Mouse (Mus musculus): ENCODE results near the gene Trim25.
A peak's percentile ranks its signal among the peaks of the same experiment; 100 is the strongest.

Trim25 gene

GRCm38 (mm10) chr11:88998974-88999722 is at the start of gene Trim25:
TSS of gene Trim25 (plus strand) at chr11:88999376.
- DNase-seq (ENCODE audit: low read depth): peak; percentile 69

GRCm38 (mm10) chr11:88949802-88950639 is 49.2 kb upstream of the Trim25 start:
- no peak for DNase-seq (ENCODE audit: low read depth)

DNA sequence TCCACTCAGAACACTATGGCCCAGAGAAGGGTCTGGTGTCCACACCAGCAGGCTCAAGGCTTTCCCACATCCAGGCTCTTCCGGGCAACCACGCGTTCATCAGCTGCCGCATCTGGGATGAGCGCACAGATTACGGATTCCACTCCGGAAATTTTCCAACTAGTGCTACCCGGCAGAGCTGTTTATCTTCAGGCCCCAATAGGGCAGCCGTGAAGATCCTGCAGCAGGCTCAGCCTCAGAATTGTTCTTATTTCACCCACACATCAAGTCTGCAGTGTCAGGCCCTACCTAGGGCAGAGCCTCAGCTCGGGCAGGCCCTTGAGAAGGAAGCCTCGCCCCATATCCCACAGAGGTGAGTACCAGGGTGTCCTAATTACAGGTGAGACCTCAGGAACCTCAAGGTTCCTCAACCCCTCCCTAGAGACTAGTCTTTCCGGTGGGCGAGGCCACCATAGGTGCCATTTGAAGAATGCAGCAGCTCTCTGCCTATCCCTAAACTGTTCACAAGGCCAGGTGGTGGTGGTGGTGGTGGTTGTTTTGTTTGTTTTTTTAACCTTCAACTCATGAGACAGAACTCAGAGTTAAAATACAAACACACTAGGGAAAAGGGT is 48.4 kb upstream of the Trim25 start:
- no peak for DNase-seq (ENCODE audit: low read depth)

GRCm38 (mm10) chr11:88951576-88951975 is 47.6 kb upstream of the Trim25 start:
- no peak for DNase-seq (ENCODE audit: low read depth)

GRCm38 (mm10) chr11:88952117-88952516 is 47.1 kb upstream of the Trim25 start:
- no peak for DNase-seq (ENCODE audit: low read depth)

DNA sequence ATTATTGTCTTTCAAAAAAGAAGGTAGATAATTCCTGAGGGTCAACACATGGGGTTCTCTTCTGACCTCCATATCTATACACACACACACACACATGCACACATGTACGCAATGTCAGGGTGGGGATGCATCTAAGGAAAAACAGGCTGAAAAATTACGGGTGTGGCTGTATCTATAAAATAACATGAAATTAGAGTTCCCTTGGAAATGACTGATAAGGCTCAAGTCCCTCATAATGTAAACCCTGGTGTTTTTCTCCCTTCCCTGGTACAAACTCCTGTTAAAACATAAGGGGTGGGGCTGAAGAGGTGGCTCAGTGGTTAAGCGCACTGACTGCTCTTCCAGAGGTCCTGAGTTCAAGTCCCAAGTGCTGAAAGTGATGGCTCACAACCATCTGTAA is 45.6 kb upstream of the Trim25 start:
- no peak for DNase-seq (ENCODE audit: low read depth)

DNA sequence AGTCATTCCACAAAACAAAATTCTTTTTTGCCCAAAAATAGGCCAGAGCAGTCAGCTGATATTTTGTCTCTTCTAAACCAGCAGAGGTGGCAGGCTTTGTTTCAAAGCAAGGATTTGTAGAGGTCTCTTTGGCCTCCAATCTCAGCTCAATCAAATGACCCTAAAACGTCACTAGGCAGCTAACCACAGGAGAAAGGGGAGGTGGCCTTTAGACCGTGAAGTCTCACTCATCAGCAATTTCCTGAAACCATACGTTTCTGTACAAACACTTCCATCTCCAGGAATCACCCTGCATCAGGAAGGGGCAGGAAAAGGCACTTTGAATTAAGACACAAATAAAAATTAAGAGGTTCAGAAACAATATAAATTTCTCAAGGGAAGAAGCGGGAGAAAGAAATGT is 44.4 kb upstream of the Trim25 start:
- DNase-seq (ENCODE audit: low read depth): peak; percentile 61

DNA sequence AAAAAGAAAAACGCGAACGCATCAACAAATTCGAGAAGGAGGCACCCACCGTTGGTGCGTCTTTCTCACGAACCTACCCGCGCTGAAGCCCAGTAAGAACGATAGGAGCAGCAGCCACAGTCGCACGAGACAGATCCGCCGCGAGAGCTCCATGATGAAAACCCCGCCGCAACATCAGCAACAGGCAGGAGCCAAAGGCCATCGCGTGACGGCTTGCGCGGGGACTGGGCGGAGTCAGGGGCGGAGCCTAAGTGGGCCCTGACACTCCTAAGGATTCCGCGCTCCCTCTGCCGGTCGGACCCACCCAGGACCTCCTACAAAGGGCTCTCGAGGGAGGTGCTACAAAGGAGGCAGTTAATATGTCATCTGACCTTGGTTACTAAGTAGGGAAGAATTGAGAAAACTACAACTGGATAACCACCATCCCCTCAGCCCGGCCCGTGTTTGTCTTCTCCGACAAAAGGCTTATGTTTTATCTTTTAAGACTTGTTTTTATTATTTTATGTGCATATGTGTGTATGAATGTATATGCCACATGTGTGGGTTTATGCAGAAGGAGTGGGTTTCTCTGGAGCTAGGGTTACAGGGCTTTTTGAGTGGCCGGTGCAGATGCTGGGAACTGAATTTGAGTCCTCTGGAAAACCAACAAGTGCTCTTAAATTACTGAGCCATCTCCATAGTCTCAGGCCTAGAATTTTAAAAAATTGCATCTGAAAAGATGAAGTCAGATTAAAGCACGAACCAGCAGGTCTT is 43.8 kb upstream of the Trim25 start, which contains the start of gene Scpep1:
TSS of gene Scpep1 (minus strand) at position 249 of the 753 bp plus-strand sequence.
- DNase-seq (ENCODE audit: low read depth): peak; percentile 98

- DNase-seq (ENCODE audit: low read depth): no peak
Measured at GRCm38 (mm10) chr11:88958851-88959250, 40.3 kb upstream of the Trim25 start.

DNA sequence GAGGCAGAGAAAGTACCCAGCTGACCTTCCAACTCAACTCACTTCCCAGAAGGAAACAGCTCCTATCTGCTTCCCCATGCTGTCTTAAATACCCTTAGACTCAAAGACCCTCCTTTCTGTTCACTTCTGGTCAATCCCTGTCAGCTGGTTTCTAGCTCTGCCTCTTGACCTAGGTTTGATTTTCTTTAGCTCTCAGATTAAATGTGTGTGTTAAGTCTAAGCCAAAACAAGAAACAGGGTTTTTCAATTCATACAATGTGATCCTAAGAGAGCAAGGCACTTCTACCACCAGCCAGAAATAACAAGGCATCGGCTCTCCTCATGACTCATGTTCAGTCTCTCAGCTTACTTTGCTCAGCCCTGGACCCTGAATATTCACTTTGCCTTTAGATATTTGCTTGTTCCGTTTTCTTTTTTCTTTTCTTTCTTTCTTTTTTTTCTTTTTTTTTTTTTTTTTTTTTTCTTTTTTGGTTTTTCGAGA is 32.3 kb upstream of the Trim25 start, which contains the start of gene Elobl:
TSS of gene Elobl (minus strand) at position 51 of the 481 bp plus-strand sequence.
- peak; percentile 50 for DNase-seq (ENCODE audit: low read depth)

DNA sequence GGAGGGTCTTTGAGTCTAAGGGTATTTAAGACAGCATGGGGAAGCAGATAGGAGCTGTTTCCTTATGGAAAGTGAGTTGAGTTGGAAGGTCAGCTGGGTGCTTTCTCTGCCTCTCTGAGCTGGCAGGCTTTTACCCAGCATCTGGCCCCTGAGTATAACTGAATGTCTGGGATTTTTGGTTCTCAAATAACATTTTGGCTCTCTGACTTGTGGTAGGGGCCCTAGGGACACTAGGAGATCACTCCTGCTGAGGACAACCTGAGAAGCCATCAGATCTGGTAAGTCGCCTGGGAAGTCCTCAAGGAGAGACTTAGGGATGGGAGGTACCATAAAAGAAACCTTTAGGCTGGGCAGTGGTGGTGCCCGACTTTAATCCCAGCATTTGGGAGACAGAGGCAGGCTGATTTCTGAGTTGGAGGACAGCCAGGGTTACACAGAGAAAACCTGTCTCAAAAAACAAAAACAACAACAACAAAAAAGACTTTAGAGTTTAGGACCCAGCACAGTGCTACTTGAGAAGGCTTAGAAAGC is 28.9 kb upstream of the Trim25 start, which contains the start of gene Coil:
TSS of gene Coil (plus strand) at position 51 of the 531 bp plus-strand sequence.
- no peak for DNase-seq (ENCODE audit: low read depth)

GRCm38 (mm10) chr11:88973776-88974701 is 25.1 kb upstream of the Trim25 start:
- peak; percentile 84 for DNase-seq (ENCODE audit: low read depth)

GRCm38 (mm10) chr11:88976320-88976719 is 22.9 kb upstream of the Trim25 start:
- DNase-seq (ENCODE audit: low read depth): no peak

GRCm38 (mm10) chr11:88977188-88977587 is 22.0 kb upstream of the Trim25 start:
- no peak for DNase-seq (ENCODE audit: low read depth)

DNA sequence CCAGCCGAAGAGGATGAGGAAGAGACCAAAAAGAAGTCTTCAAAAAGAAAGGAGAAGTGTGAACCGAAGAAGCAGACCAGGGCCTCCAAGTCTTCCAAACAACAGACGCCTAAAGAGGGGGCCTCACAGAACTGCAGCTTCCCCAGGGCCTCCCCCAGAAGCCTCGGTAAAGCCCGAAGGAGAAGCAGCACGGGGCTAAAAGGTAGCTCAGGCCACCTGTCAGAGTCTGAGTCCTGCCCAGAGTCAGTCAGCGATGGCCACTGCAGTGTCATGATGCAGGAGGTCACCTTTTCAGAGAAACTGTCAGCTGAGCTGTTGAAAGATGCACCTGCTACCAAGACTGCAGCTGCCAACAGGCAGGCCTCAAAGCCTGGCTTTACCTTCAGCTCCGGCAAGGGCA is 17.8 kb upstream of the Trim25 start:
- no peak for DNase-seq (ENCODE audit: low read depth)

DNA sequence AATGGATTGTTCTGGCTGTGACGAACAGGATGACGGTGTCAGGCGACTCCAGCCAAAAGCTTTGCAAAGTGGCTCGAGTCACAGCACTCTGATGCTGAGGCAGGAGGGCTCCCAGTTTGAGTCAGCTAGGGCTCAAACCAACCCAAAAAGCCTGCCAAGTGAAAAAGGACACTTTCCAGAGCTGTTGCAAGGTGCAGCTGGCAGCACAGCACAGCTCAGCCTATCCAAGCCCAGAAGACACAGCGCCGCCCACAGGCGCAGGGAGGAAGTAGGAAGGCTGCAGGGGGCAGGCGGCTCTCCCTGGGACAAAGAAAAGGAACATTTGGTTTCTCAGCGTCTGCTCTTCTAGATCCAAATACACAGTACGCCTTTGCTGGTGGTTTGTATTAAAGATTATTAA is 12.6 kb upstream of the Trim25 start:
- DNase-seq (ENCODE audit: low read depth): no peak

DNA sequence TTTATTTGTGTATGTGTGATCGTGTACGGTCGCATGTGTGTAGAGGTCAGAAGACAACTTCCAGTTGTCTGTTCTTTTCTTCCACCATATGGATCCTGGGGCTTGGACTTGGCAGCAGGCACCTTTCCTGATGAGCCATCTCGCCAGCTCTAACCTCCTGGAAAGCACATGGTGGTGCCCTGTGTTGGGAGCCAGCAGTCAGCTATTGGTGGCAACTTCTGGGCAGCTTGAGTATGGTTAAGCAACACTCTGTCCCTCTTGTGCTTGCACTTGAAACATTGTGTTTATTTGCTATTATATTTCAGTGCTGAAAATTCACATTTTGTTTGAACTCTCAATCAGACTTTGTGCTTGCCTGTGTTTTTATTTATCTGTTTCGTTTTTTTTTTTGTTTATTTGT is 10.2 kb upstream of the Trim25 start:
- DNase-seq (ENCODE audit: low read depth): no peak

GRCm38 (mm10) chr11:88989530-88989929 is 9.6 kb upstream of the Trim25 start:
- DNase-seq (ENCODE audit: low read depth): no peak

DNA sequence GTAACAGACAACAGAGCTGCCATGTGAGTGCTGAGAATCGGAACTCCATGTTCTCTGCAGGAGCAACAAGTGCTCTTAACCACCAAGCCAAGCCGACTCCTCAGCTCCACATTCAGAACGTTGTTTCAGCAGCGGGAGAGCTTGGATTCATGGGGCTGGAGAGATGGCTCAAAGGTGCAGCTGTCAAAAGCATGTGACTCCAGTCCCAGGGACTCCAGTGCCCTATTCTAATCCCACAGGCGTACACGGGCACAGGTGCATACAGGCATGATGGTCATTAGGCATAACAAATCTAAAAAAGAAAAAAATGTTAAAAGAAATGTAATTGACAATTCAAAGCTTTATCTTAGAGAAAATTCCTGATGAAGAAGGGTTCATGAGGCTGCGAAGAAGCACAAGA is 6.0 kb upstream of the Trim25 start:
- DNase-seq (ENCODE audit: low read depth): no peak

DNA sequence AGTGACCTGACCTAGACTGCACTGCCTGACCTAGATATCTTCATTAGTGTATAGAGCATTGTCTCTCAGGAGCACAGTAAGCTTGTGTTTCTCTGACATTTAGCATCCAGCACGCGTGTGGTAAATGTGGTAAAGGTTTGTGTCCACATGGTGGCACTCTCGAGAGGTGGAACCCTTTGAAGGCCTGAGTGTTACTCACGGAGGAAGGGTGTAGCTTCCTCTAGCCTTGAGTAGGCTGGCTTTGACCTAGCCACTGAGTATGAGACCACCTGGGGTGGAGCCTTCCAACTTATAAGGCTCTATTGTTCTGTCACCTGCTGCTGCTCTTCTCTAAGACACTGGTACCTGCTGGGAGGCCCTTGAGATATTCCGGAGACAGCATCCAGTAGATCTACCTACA is 5.6 kb upstream of the Trim25 start:
- peak; percentile 46 for DNase-seq (ENCODE audit: low read depth)
